Comparison of ENCODE assay signal across 32 mouse cellular contexts in the genomic region with DNA sequence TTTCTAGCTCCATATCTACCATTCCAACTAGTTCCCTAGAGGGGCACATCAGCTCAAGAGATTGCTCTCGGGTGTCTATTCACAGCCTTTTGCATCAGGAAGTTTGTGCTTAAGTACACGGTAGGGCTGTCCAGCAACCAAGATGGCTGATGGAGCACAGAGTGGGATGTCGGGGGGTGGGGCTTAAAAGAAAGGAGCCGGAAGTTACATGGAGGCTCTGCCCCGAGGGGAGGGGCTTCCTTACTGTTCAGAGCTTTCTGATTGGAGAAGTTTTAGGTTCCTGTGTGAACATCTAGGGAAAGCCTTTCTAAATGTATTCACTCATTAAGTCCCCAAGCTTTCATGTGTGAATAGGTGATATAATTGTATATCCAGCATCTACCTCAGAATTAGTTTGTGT. TPM values are rescaled to one million over a fixed set of nuclear protein-coding genes. Genes with fewer than 3 reads are reported as not detected.
"Had no signal": no experiment of that assay in that cellular context is flagged by ENCODE, and none has a peak within 500 bp of the region (broad histone marks: within the 10 kb centered on the region; RNA-seq: fewer than 3 reads in every experiment).

No protein-coding gene starts in this region.

- H3K4me3 ChIP-seq: layer of hippocampus, adult 2 months; limb, embryonic 10.5 days; limb, embryonic 13.5 days; liver, embryonic 13.5 days; midbrain, embryonic 12.5 days; midbrain, embryonic 15.5 days; myocyte; neural tube, embryonic 13.5 days had no signal

- H3K9me3 ChIP-seq: limb, embryonic 10.5 days; limb, embryonic 13.5 days; liver, embryonic 13.5 days; midbrain, embryonic 12.5 days; midbrain, embryonic 15.5 days; neural tube, embryonic 13.5 days had no signal

- H3K9ac ChIP-seq: limb, embryonic 13.5 days; liver, embryonic 13.5 days; midbrain, embryonic 12.5 days; midbrain, embryonic 15.5 days; neural tube, embryonic 13.5 days had no signal

- H3K27ac ChIP-seq: kidney, postnatal 0 days; layer of hippocampus, adult 2 months; limb, embryonic 10.5 days; limb, embryonic 13.5 days; liver, embryonic 13.5 days; midbrain, embryonic 12.5 days; midbrain, embryonic 15.5 days; neural tube, embryonic 13.5 days had no signal

- H3K36me3 ChIP-seq: limb, embryonic 10.5 days; limb, embryonic 13.5 days; liver, embryonic 13.5 days; midbrain, embryonic 12.5 days; midbrain, embryonic 15.5 days; neural tube, embryonic 13.5 days had no signal

- DNase-seq: kidney, adult 2 months; kidney, postnatal 25 days; layer of hippocampus, adult 9-11 months; liver, embryonic 13.5 days; lung, adult 2 months; lung, postnatal 14 days; lung, postnatal 4 days; retina, postnatal 1 day; thymus, adult 18-20 months; thymus, postnatal 36 days had no signal

- H3K27me3 ChIP-seq: midbrain, embryonic 15.5 days had no signal

RNA-seq across cellular contexts. Expression of a gene that starts 21.5 kb away (rescaled TPM):
- total RNA-seq: layer of hippocampus, adult 2 months; left cerebral cortex, postnatal 25 days; liver, adult 2 months; megakaryocyte progenitor cell, adult 5-6 weeks; megakaryocyte-erythroid progenitor cell, adult 5-6 weeks; monocyte, adult 5-6 weeks; neutrophil, adult 5-6 weeks had no signal
- polyA plus RNA-seq: kidney, adult 2 months; kidney, embryonic 14.5 days; kidney, postnatal 0 days; large intestine, adult 2 months; limb, embryonic 10.5 days; limb, embryonic 13.5 days; liver, adult 2 months; liver, embryonic 13.5 days; liver, embryonic 16.5 days; lung, adult 2 months; lung, embryonic 16.5 days; midbrain, embryonic 12.5 days; midbrain, embryonic 15.5 days; myocyte; neural tube, embryonic 13.5 days; small intestine, adult 2 months; spleen, adult 2 months; stomach, embryonic 16.5 days; urinary bladder, adult 2 months had no signal
